Mouse (Mus musculus) hindbrain, embryonic 14.5 days (tissue): ENCODE data around the gene Igsf10. TPM values are rescaled to one million over a fixed set of nuclear protein-coding genes. Genes with fewer than 3 reads are reported as not detected.

Source experiments
- ATAC-seq: fragments of 200-750 bp; cut with Nextera tagmentation; 2 replicates; pipeline ENCODE4 v1.8.0; 2017; ENCODE audit warnings: moderate number of reproducible peaks, mild to moderate bottlenecking, moderate TSS enrichment, moderate library complexity; ENCODE audit not compliant: low FRiP score
- DNase-seq: peaks from one replicate; pipeline ENCODE4 v3.0.0-alpha.2; 2015; ENCODE audit warnings: low spot score
- H3K27ac ChIP-seq: fragments of 300-500 bp; sonication (generic); 2 replicates; pipeline ENCODE4 v1.5.1; 2014; ENCODE audit warnings: mild to moderate bottlenecking, moderate library complexity
- H3K27me3 ChIP-seq: fragments of 300-500 bp; sonication (generic); 2 replicates; pipeline ENCODE4 v1.6.1; 2014; ENCODE audit warnings: mild to moderate bottlenecking, low read length, mixed read lengths; ENCODE audit not compliant: control insufficient read depth, insufficient read depth
- H3K36me3 ChIP-seq: fragments of 300-500 bp; sonication (generic); replicated peaks from 2 replicates; pipeline ENCODE4 v1.6.1; 2014; ENCODE audit not compliant: control insufficient read depth, insufficient read depth
- H3K4me1 ChIP-seq: fragments of 300-500 bp; sonication (generic); replicated peaks from 2 replicates; pipeline ENCODE4 v1.6.1; 2014; ENCODE audit warnings: antibody characterized with exemption, low read length, mixed read lengths; ENCODE audit not compliant: control insufficient read depth, insufficient read depth
- H3K4me2 ChIP-seq: fragments of 300-500 bp; sonication (generic); replicated peaks from 2 replicates; pipeline ENCODE4 v1.6.1; 2014; ENCODE audit warnings: mild to moderate bottlenecking, moderate library complexity
- H3K4me3 ChIP-seq: fragments of 300-500 bp; sonication (generic); replicated peaks from 2 replicates; pipeline ENCODE4 v1.5.1; 2014; ENCODE audit warnings: mild to moderate bottlenecking, low read length
- H3K9ac ChIP-seq: fragments of 300-500 bp; sonication (generic); 2 replicates; pipeline ENCODE4 v1.6.1; 2014
- H3K9me3 ChIP-seq: fragments of 300-500 bp; sonication (generic); 2 replicates; pipeline ENCODE4 v1.6.1; 2016; ENCODE audit warnings: low read length; ENCODE audit not compliant: control insufficient read depth
- WGBS: fragments of 180-500 bp; shearing (Covaris S2); extraction: QIAGEN DNeasy Blood & Tissue Kit; methylation state at CpG from one replicate; pipeline ENCODE4 v1.1.7; 2014; 5-methylcytosine and 5-hydroxymethylcytosine counted together
- polyA plus RNA-seq: library from polyadenylated mRNA; unstranded; fragments of >200 nt; fragmentation: Nextera tagmentation; extraction: Ambion mirVana; gene quantifications from 2 replicates; pipeline ENCODE4 v1.2.1, GENCODE M21; 2014

Igsf10 gene
- polyA plus RNA-seq, 1 experiment from 2014 or later = 4.1 TPM

DNA sequence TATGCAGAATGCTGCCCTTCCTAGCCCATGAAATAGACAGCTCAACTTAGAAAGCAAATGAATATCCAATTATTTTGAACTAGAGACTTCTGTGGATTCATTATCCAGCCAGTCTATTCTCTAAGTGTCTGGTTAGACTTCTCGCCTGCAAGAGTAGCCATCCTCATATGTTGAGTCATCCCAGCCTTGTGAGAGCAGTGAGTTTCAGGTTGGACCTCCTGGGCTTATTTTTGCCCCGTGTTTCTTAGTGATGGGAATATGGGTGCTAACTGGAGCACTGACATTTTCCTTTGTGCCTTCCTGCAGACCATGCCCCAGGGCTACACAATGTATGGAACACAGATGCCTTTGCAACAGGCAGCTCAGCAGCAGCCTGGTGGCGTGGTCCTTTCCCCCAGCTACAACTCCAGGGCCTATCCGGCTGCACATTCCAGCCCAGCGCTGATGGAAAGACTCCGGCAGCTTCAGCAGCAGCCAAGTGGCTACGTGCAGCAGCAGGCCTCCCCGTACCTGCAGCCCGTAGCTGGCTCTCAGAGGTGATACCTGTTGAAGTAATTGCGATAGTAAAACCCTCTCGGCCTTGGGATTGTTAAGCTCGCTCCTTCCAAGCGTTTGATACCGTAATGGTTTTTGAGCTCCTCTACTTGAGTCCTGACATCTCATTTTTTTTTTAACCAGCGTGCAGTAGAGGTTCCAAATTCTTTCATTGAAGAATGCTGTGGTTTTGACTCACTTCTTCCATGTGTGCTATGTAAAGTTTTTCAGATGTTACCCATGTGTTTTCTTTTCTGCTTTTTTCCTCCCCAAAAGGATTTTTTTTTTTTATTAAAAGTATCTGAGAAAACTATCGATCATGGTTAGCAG lies 48.3 kb downstream of the Igsf10 start:
- no peak overlapping the region for H3K4me2 ChIP-seq
- ATAC-seq = no peak
- no peak for DNase-seq
- no peak overlapping the region for H3K27ac ChIP-seq
- H3K4me3 ChIP-seq = no peak overlapping the region
- no peaks in the 10 kb centered on the region for H3K9me3 ChIP-seq
- H3K27me3 ChIP-seq = no peaks in the 10 kb centered on the region
- 93% methylated on average over 16 of the region's 16 CpGs for WGBS
- H3K4me1 ChIP-seq = no peaks in the 10 kb centered on the region
- no peak overlapping the region for H3K9ac ChIP-seq
- no peaks in the 10 kb centered on the region for H3K36me3 ChIP-seq

DNA sequence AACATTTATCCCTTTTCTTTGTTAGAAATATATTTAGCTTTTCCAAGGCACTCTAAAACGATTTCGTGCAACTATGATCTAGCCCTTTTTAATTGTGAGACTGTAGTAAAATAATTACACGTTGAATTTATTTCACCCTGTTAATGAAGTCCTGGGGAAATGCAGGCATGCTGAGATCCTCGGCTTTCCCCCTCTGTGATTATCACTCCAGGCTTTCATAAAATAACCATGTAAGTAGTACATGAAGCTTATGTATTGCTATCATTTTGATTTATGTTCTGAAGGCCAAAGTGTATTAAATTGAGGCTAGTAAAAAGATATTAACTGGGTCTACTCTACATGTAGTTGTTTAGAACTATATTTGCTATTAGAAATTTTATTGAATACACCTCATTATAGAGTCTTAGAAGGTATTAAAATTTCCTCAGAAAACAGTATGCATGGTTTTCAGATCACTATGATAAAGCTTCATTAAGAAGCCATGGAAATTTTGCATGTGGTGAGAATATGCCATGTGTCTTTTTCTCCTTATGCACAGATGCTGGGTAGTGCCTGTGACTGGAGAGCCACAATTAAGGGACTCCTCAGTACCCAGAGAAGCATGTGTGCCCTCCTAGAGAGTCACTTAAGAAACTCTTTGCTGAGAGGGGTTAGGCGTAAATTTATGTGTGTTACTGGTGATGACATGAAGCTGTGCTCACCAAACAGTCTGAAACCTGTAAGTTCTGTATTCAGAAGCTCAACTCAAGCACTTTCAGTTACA lies 50.6 kb downstream of the Igsf10 start:
- no peak overlapping the region for H3K9ac ChIP-seq
- H3K9me3 ChIP-seq = no peaks in the 10 kb centered on the region
- H3K4me2 ChIP-seq = no peak overlapping the region
- DNase-seq (no peak), ATAC-seq (no peak)
- H3K27me3 ChIP-seq = no peaks in the 10 kb centered on the region
- H3K4me3 ChIP-seq = no peak overlapping the region
- 71% methylated on average over 5 of the region's 5 CpGs for WGBS
- no peaks in the 10 kb centered on the region for H3K36me3 ChIP-seq
- no peaks in the 10 kb centered on the region for H3K4me1 ChIP-seq
- no peak overlapping the region for H3K27ac ChIP-seq

DNA sequence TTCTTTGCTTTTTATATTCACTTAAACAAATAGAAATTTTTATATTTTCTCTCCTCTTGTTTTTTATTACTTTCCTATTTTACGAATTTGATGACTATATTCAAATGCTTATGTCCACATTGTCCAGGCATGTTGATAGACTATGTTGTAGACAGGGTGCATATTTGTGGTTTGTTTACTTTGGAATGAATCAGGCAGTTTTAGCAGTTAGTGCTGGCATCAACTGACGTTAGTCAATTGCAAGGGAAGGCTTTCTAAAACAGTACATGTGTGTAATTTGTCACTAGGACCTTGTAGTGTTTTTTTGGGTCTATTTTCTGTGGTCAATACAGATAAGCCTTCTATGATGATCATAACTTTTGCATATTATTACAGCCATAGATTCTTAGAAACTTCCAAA lies 53.6 kb downstream of the Igsf10 start:
- Histone ChIP-seq H3K4me3 (no peak overlapping the region), H3K36me3 (no peaks in the 10 kb centered on the region), H3K27ac (no peak overlapping the region), H3K4me2 (no peak overlapping the region), H3K27me3 (no peaks in the 10 kb centered on the region), H3K9ac (no peak overlapping the region), H3K9me3 (no peaks in the 10 kb centered on the region), H3K4me1 (no peaks in the 10 kb centered on the region)
- 77% methylated on average over 2 of the region's 2 CpGs for WGBS
- DNase-seq (no peak), ATAC-seq (no peak)

DNA sequence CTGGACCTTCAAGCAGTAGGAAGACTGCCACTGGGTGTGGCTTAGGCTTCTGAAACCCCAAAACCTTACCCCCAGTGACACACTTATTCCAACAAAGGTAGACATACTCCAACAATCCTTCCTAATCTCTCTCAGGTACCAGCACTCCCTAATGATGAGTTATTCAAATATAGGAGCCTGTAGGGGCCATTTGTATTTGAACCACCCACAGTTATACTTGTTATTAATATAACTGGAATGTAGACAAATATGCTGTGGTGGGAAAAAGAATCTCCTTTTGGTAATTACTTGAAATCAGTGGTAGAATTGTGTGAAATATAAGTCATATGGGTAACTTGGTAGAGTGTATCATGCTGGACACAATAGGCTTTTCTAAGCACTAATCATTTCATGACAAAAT lies 65.6 kb downstream of the Igsf10 start:
- ATAC-seq = no peak
- Histone ChIP-seq H3K9ac (no peak overlapping the region), H3K27ac (no peak overlapping the region), H3K4me2 (no peak overlapping the region), H3K9me3 (no peaks in the 10 kb centered on the region), H3K36me3 (no peaks in the 10 kb centered on the region; the same call in 1 of the 2 replicates), H3K4me3 (no peak overlapping the region), H3K27me3 (no peaks in the 10 kb centered on the region), H3K4me1 (no peaks in the 10 kb centered on the region)
- DNase-seq = no peak

DNA sequence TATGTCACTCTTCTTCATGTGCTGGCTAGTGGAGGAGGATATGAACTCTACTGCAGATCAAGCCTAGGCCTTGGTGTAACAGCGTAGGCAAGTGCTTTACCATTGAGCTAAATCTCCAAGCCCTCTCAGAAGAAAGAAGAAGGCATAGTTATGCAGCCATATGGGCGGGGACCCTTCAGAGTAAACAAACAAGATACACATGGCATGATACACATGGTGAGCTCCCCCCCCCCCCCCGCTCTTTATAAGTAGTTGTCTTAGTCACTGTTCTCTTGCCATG lies 66.0 kb downstream of the Igsf10 start:
- Histone ChIP-seq H3K27me3 (no peaks in the 10 kb centered on the region), H3K27ac (no peak overlapping the region), H3K4me1 (no peaks in the 10 kb centered on the region), H3K36me3 (no peaks in the 10 kb centered on the region; the same call in 1 of the 2 replicates), H3K4me2 (no peak overlapping the region), H3K9ac (no peak overlapping the region), H3K9me3 (no peaks in the 10 kb centered on the region), H3K4me3 (no peak overlapping the region)
- 94% methylated on average over 3 of the region's 3 CpGs for WGBS
- DNase-seq = no peak
- no peak for ATAC-seq

DNA sequence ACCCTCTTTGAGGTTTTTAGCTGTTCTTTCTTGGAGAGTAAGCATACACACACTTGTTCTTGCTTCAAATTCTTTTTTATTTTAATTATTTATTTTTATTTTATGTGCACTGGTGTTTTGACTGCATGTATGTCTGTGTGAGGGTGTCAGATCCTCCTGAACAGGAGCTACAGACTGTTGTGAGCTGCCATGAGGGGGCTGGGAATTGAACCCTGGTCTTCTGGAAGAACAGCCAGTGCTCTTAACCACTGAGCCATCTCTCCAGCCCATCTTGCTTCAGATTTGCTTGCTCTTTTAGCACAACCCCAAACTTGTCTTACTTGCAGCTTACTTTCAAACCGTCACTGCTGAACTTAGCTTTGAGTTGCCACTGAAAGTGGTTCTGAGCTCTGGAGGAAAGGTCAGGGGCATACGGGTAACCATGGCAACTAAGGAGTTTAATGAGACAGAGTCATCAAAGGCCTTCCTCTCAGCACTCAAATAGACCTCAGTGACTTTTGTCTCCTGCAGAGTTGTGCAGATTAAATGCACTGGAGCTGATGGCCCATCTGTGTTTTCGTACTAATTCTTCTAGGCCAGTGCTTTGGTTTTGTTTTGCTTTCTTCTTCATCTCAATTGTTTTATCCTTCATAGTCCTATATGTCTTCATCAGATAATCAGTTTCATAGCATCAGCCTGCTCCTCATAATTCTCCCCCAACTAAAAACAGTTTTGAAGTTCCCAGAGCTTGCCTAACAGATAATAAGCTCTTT lies 66.5 kb downstream of the Igsf10 start:
- no peaks in the 10 kb centered on the region for H3K9me3 ChIP-seq
- H3K36me3 ChIP-seq = no peaks in the 10 kb centered on the region; the same call in 1 of the 2 replicates
- no peak overlapping the region for H3K4me2 ChIP-seq
- H3K9ac ChIP-seq = no peak overlapping the region
- no peak for DNase-seq
- H3K27me3 ChIP-seq = no peaks in the 10 kb centered on the region
- WGBS = 5% methylated on average over 3 of the region's 3 CpGs
- no peak overlapping the region for H3K27ac ChIP-seq
- no peaks in the 10 kb centered on the region for H3K4me1 ChIP-seq
- ATAC-seq = peak; percentile 40; the same call in 1 of the 2 replicates
- no peak overlapping the region for H3K4me3 ChIP-seq

DNA sequence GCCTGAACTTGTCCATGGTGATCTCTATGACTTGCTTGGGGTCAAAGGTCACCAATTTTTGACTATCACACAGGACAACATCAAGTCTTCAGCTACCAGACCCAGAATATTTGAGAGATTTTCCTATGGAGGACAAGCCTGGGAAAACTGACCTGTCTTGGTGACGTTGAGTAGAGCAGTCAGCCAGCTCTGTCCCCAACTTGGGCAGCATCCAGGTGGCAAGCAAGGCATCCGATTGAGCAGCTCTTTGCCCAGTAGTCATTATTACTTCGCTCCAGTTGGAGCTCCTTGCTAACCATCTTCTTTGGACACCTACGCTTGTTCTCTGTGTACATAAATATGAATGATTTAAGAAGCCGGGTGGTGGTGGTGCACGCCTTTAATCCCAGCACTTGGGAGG lies 73.4 kb downstream of the Igsf10 start:
- WGBS = 87% methylated on average over 6 of the region's 6 CpGs
- no peaks in the 10 kb centered on the region for H3K27me3 ChIP-seq
- H3K4me2 ChIP-seq = no peak overlapping the region
- no peak overlapping the region for H3K27ac ChIP-seq
- no peak overlapping the region for H3K4me3 ChIP-seq
- DNase-seq (no peak), ATAC-seq (no peak)
- no peaks in the 10 kb centered on the region for H3K9me3 ChIP-seq
- H3K36me3 ChIP-seq = peaks cover 11% of the 10 kb centered on the region
- no peak overlapping the region for H3K9ac ChIP-seq
- no peaks in the 10 kb centered on the region for H3K4me1 ChIP-seq
